In genomic region chr17:14094165-14094564, GRCm38 (mm10) we compare ENCODE assay signal across 13 mouse cellular contexts. TPM values are rescaled to one million over a fixed set of nuclear protein-coding genes. Genes with fewer than 3 reads are reported as not detected.
"Had no signal": no experiment of that assay in that cellular context is flagged by ENCODE, and none has a peak within 500 bp of the region (broad histone marks: within the 10 kb centered on the region; RNA-seq: fewer than 3 reads in every experiment).

No protein-coding gene starts in this region.

RNA-seq across cellular contexts. Expression of gene Gm7358, which starts 34.8 kb away (rescaled TPM):
- polyA plus RNA-seq: kidney, embryonic 15.5 days; limb, embryonic 13.5 days; liver, postnatal 0 days; lung, embryonic 14.5 days; lung, postnatal 0 days; macrophage; midbrain, embryonic 12.5 days; midbrain, embryonic 15.5 days; neural tube, embryonic 12.5 days; neural tube, embryonic 15.5 days; stomach, embryonic 14.5 days; stomach, postnatal 0 days; thymus, adult 2 months had no signal
